Mouse (Mus musculus) cerebellum, adult 8-10 months (tissue): Measurements from ENCODE around the gene Tmem255a.

ENCODE experiments used
- DNase-seq: peaks from one replicate; pipeline ENCODE4 v3.0.0; 2022

The Tmem255a gene

GRCm38 (mm10) chrX:38165315-38165714 is 86.9 kb downstream of the Tmem255a start:
- no peak for DNase-seq

- DNase-seq: no peak
Measured at GRCm38 (mm10) chrX:38159097-38159496, 93.1 kb downstream of the Tmem255a start.
